Mouse (Mus musculus): ENCODE measurements around the gene Snhg11. TPM values are rescaled to one million over a fixed set of nuclear protein-coding genes. Genes with fewer than 3 reads are reported as not detected.

Snhg11 gene
- total and polyA plus RNA-seq, 3 experiments = 0.22 TPM; not detected in 2

DNA sequence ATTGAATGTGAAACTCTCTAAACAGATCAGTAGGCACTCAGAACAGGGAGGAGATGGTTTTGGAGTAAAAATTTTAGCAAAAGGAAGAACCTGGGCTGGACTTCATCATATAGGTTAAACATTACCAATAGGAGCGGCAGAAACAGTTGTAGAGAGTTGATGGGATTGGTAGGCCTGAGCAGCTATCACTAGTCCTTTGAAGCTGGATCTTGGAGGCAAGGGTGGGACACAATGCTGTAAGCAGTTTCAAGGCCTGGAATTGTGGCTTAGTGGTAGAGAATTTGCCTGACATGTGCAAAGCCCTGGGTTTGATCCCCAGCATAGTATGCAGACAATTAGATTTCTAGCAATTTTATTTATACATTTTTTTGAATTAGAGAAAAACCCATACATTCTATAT, 43.2 kb downstream of the Snhg11 start:
- no peak for TF ChIP-seq CTCF (IDR thresholded peaks at IDR 0.05; ENCODE audit: low read depth, low read length)
- no peak for ATAC-seq (ENCODE audit: extremely low read depth, insufficient number of reproducible peaks, low FRiP score, poor library complexity, severe bottlenecking)

More for the DNA sequence above, 43.2 kb downstream of the Snhg11 start:
- Histone ChIP-seq H3K9me3 (replicated peaks) (no peaks in the 10 kb centered on the region), H3K4me1 (ENCODE audit: insufficient read depth, low read depth, low read length) (peaks cover 19% of the 10 kb centered on the region), H3K4me3 (ENCODE audit: low read depth, low read length) (no peak overlapping the region), H3K27me3 (ENCODE audit: insufficient read depth, low read length) (no peaks in the 10 kb centered on the region), H3K36me3 (replicated peaks) (peaks cover 35% of the 10 kb centered on the region)
- DNase-seq (ENCODE audit: low spot score) = no peak

Other genes starting within 250 kb of the Snhg11 start
- gene Tgm2, start 229.2 kb upstream of the Snhg11 start, total RNA-seq (2014; fragmentation: Nextera tagmentation) = 17.2 and 18.7 TPM in 2 replicates
- 23.0 and 23.5 TPM in 2 replicates for gene Tgm2, start 229.2 kb upstream of the Snhg11 start, total RNA-seq (2017)
- 29.8 and 37.0 TPM in 2 replicates for gene Tgm2, start 229.2 kb upstream of the Snhg11 start, polyA plus RNA-seq (2012)
- gene D630003M21Rik, start 146.4 kb upstream of the Snhg11 start, total RNA-seq (2014; fragmentation: Nextera tagmentation) = not detected in 2 replicates
- under 0.01 TPM in 1 of 2 replicates, not detected in the other for gene D630003M21Rik, start 146.4 kb upstream of the Snhg11 start, total RNA-seq (2017)
- not detected in 2 replicates for gene D630003M21Rik, start 146.4 kb upstream of the Snhg11 start, polyA plus RNA-seq (2012)
- gene Bpi, start 117.5 kb upstream of the Snhg11 start, total RNA-seq (2014; fragmentation: Nextera tagmentation) = not detected in 2 replicates
- not detected in 2 replicates for gene Bpi, start 117.5 kb upstream of the Snhg11 start, total RNA-seq (2017)
- not detected in 2 replicates for gene Bpi, start 117.5 kb upstream of the Snhg11 start, polyA plus RNA-seq (2012)
- gene Lbp, start 69.1 kb upstream of the Snhg11 start, total RNA-seq (2014; fragmentation: Nextera tagmentation) = not detected in 2 replicates
- gene Lbp, start 69.1 kb upstream of the Snhg11 start, total RNA-seq (2017) = 0.06 TPM in 1 of 2 replicates, not detected in the other
- gene Lbp, start 69.1 kb upstream of the Snhg11 start, polyA plus RNA-seq (2012) = 0.04 TPM in 1 of 2 replicates, not detected in the other
- 68.1 and 79.9 TPM in 2 replicates for gene Ralgapb, start 34.2 kb downstream of the Snhg11 start, total RNA-seq (2014; fragmentation: Nextera tagmentation)
- gene Ralgapb, start 34.2 kb downstream of the Snhg11 start, total RNA-seq (2017) = 42.6 and 47.8 TPM in 2 replicates
- 2.6 and 3.0 TPM in 2 replicates for gene Ralgapb, start 34.2 kb downstream of the Snhg11 start, polyA plus RNA-seq (2012)
- not detected in 2 replicates for gene Adig, start 127.0 kb downstream of the Snhg11 start, total RNA-seq (2014; fragmentation: Nextera tagmentation)
- not detected in 2 replicates for gene Adig, start 127.0 kb downstream of the Snhg11 start, total RNA-seq (2017)
- gene Adig, start 127.0 kb downstream of the Snhg11 start, polyA plus RNA-seq (2012) = not detected in 2 replicates
- not detected in 2 replicates for gene Arhgap40, start 137.2 kb downstream of the Snhg11 start, total RNA-seq (2014; fragmentation: Nextera tagmentation)
- gene Arhgap40, start 137.2 kb downstream of the Snhg11 start, total RNA-seq (2017) = not detected in 2 replicates
- gene Arhgap40, start 137.2 kb downstream of the Snhg11 start, polyA plus RNA-seq (2012) = not detected in 2 replicates
- not detected in 2 replicates for gene Slc32a1, start 235.1 kb downstream of the Snhg11 start, total RNA-seq (2014; fragmentation: Nextera tagmentation)
- gene Slc32a1, start 235.1 kb downstream of the Snhg11 start, total RNA-seq (2017) = not detected in 2 replicates
- 0.02 TPM in 1 of 2 replicates, not detected in the other for gene Slc32a1, start 235.1 kb downstream of the Snhg11 start, polyA plus RNA-seq (2012)
- gene Actr5, start 249.2 kb downstream of the Snhg11 start, total RNA-seq (2014; fragmentation: Nextera tagmentation) = 22.5 and 24.7 TPM in 2 replicates
- gene Actr5, start 249.2 kb downstream of the Snhg11 start, total RNA-seq (2017) = 20.2 and 22.5 TPM in 2 replicates
- gene Actr5, start 249.2 kb downstream of the Snhg11 start, polyA plus RNA-seq (2012) = 18.2 and 19.7 TPM in 2 replicates